Mouse (Mus musculus) common myeloid progenitor, adult 5-6 weeks (primary cell): ENCODE data around the gene Morc1. TPM values are rescaled to one million over a fixed set of nuclear protein-coding genes. Genes with fewer than 3 reads are reported as not detected.
A peak's percentile ranks its signal among the peaks of the same experiment; 100 is the strongest.

Experiments used
- ATAC-seq: replicated peaks from 2 replicates; pipeline ENCODE4 v1.8.0; 2016; ENCODE audit warnings: low read depth, mild to moderate bottlenecking, moderate TSS enrichment, inconsistent platforms; ENCODE audit not compliant: poor library complexity, severe bottlenecking
- total RNA-seq: library from RNA; stranded (forward); fragments of 200-1000, 187-1606 nt; gene quantifications from 2 replicates; pipeline ENCODE4 v1.2.3, GENCODE M21; 2017

Gene Morc1
- total RNA-seq, 1 experiment from 2014 or later, result not detected

GRCm38 (mm10) chr16:48621019-48621418, 190.0 kb downstream of the Morc1 start:
- no peak for ATAC-seq

- peak; percentile 70 for ATAC-seq
Measured at GRCm38 (mm10) chr16:48623447-48623846, 192.4 kb downstream of the Morc1 start.

- 0 out of 2 replicates have a peak, but pooled peaks have one; percentile 50 for ATAC-seq
Measured at GRCm38 (mm10) chr16:48626186-48626585, 195.1 kb downstream of the Morc1 start.

GRCm38 (mm10) chr16:48627296-48627695, 196.3 kb downstream of the Morc1 start:
- ATAC-seq, result peak; percentile 59

GRCm38 (mm10) chr16:48629710-48630109, 198.7 kb downstream of the Morc1 start:
- no peak for ATAC-seq

- ATAC-seq, result no peak
Measured at GRCm38 (mm10) chr16:48630466-48630865, 199.4 kb downstream of the Morc1 start.

GRCm38 (mm10) chr16:48632351-48632750, 201.3 kb downstream of the Morc1 start:
- 0 out of 2 replicates have a peak, but pooled peaks have one; percentile 42 for ATAC-seq

- ATAC-seq, result no peak
Measured at GRCm38 (mm10) chr16:48646246-48646645, 215.2 kb downstream of the Morc1 start.

GRCm38 (mm10) chr16:48671696-48672095, 240.7 kb downstream of the Morc1 start:
- peak; percentile 84 for ATAC-seq

- ATAC-seq, result no peak
Measured at GRCm38 (mm10) chr16:48672664-48673063, 241.6 kb downstream of the Morc1 start.

GRCm38 (mm10) chr16:48675607-48676006, 244.6 kb downstream of the Morc1 start:
- ATAC-seq, result peak; percentile 78

- ATAC-seq, result no peak
Measured at GRCm38 (mm10) chr16:48676205-48676604, 245.2 kb downstream of the Morc1 start.

- peak; percentile 19 for ATAC-seq
Measured at GRCm38 (mm10) chr16:48677381-48677780, 246.3 kb downstream of the Morc1 start.

- peak; percentile 70 for ATAC-seq
Measured at GRCm38 (mm10) chr16:48678029-48678428, 247.0 kb downstream of the Morc1 start.

Other genes with a start within 250 kb of the Morc1 start
- gene Dppa4, start 147.5 kb upstream of the Morc1 start, total RNA-seq, result not detected in 2 replicates
- gene Dppa2, start 127.3 kb upstream of the Morc1 start, total RNA-seq, result not detected in 2 replicates
- not detected in 2 replicates for gene Gm5485, start 18.8 kb upstream of the Morc1 start, total RNA-seq